Mouse (Mus musculus) G1E (cell line): ENCODE results near the gene Rfesd. TPM values are rescaled to one million over a fixed set of nuclear protein-coding genes. Genes with fewer than 3 reads are reported as not detected.

ENCODE experiments used
- ATAC-seq: 2 replicates; pipeline ENCODE4 v1.8.0; 2016; ENCODE audit warnings: mild to moderate bottlenecking; ENCODE audit not compliant: insufficient number of reproducible peaks, poor library complexity, low FRiP score, severe bottlenecking; ENCODE audit errors: extremely low read depth
- DNase-seq: peaks from one replicate; pipeline ENCODE4 v3.0.0; 2012; ENCODE audit warnings: low spot score
- H3K27me3 ChIP-seq: 2 replicates; pipeline ENCODE4 v1.6.1; 2012; ENCODE audit warnings: mild to moderate bottlenecking, low read length, inconsistent platforms; ENCODE audit not compliant: insufficient read depth
- H3K36me3 ChIP-seq: replicated peaks from 2 replicates; pipeline ENCODE3; 2012; ENCODE audit warnings: mild to moderate bottlenecking, inconsistent platforms
- H3K4me1 ChIP-seq: 2 replicates; pipeline ENCODE4 v1.6.1; 2012; ENCODE audit warnings: low read depth, low read length, inconsistent platforms, mixed read lengths; ENCODE audit not compliant: insufficient read depth
- H3K4me3 ChIP-seq: 2 replicates; pipeline ENCODE4 v1.5.1; 2012; ENCODE audit warnings: low read depth, mild to moderate bottlenecking, inconsistent platforms, low read length, moderate library complexity, mixed read lengths
- H3K9me3 ChIP-seq: replicated peaks from 2 replicates; pipeline ENCODE4 v1.6.1; 2012; ENCODE audit warnings: inconsistent platforms
- CTCF ChIP-seq: IDR thresholded peaks from 2 replicates; pipeline ENCODE4 v1.5.1; 2012; ENCODE audit warnings: low read depth, low read length, inconsistent platforms, mixed read lengths
- GATA1 ChIP-seq: IDR thresholded peaks from 2 replicates; pipeline ENCODE4 v1.6.1; 2012; ENCODE audit warnings: borderline replicate concordance, low read length, inconsistent platforms, mixed read lengths
- GATA2 ChIP-seq: IDR thresholded peaks from 2 replicates; pipeline ENCODE4 v1.6.1; 2012; ENCODE audit warnings: low read depth, low read length, inconsistent platforms, borderline replicate concordance
- POLR2AphosphoS5 ChIP-seq: IDR thresholded peaks from 2 replicates; pipeline ENCODE4 v1.6.1; 2012; ENCODE audit warnings: low read depth, low read length, inconsistent platforms; ENCODE audit not compliant: insufficient replicate concordance
- TAL1 ChIP-seq: conservative IDR thresholded peaks from 2 replicates; pipeline ENCODE4 v1.6.1; 2012; ENCODE audit warnings: low read depth, low read length, inconsistent platforms, mixed read lengths
- polyA plus RNA-seq: library from polyadenylated mRNA; stranded (reverse); fragments of >175 nt; gene quantifications from 2 replicates; pipeline ENCODE4 v1.2.3, GENCODE M21; 2012
- total RNA-seq, 2 experiments: library from RNA; stranded (forward) in 1 of 2; stranded (reverse) in 1 of 2; fragments of 200-1000 nt in 1 of 2; fragments of >200 nt in 1 of 2; fragmentation: Nextera tagmentation in 1 of 2; gene quantifications; 2 replicates each; pipeline ENCODE4 v1.2.3; 2014 to 2017

Gene Rfesd
- total and polyA plus RNA-seq, 3 experiments = 3.3 to 29.5 (median 29.0) TPM

DNA sequence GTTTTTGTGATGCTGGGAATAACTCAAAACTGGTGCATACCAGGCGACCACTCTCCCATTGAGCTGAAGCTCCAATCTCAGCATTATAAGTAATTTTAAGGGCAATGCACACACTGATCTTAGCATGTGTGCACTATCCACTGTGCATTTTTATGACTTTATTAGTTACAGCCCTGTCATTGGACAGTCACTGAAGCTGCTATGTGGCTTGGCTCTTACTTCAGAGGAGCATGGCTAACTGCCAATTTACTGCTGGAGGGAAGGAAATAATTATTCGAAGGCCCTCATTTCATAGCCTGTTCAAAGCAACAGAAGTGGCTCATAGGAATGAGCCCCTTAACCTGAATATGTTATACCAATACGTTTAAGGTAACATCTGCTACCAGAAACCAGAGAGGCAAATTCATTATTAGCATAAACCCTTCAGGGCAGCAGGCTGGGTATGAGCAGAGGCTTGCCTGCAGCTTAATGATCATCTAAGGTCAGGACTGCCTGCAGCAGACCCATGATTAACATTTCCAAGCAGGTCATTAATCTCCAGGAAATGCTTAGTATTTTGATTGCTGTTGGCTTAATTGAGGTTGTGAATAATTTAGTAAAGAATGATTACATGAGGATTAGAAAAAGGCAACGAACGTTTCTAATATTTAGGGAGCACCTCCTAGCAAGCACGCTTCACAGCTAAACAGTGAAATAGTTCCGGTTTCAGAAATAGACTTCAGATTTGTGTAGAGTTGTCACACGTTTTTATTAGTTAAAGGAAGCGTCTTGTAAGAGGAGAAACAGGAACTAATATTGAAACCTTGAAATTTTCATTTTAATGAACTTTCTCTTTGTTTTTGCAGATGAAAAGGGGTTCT lies 26.1 kb downstream of the Rfesd start:
- H3K4me3 ChIP-seq = no peak overlapping the region
- DNase-seq (no peak), ATAC-seq (no peak)
- 0 out of 2 replicates have a peak, but pooled peaks cover 2% of the 10 kb centered on the region for H3K27me3 ChIP-seq
- TF ChIP-seq TAL1 (no peak), CTCF (no peak), POLR2AphosphoS5 (no peak), GATA1 (no peak), GATA2 (no peak)
- H3K36me3 ChIP-seq = no peaks in the 10 kb centered on the region
- no peaks in the 10 kb centered on the region; the same call in 1 of the 2 replicates for H3K9me3 ChIP-seq
- no peaks in the 10 kb centered on the region for H3K4me1 ChIP-seq

DNA sequence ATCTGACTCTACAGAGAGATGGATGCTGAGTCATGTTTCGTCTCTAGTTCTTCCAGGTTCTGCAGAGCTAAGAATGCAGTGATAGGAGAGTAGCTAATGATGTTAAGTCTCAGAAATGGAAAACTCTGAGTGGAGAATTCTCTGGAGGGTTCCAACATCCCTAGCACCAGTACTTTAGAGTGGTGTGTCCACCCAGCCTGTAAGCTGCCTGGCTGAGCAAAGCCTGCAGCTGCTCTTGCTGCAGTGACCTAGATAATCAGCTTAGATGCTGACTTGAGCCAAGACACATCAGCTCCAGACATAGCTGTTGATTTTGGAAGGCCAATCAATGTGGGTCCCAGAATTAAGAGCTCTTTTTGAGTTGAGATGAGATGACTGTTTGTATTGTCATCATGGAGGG lies 30.4 kb downstream of the Rfesd start:
- H3K36me3 ChIP-seq = no peaks in the 10 kb centered on the region
- no peak overlapping the region for H3K4me3 ChIP-seq
- no peak for TF ChIP-seq POLR2AphosphoS5
- no peak for TF ChIP-seq CTCF
- no peak for TF ChIP-seq GATA1
- TF ChIP-seq TAL1 = no peak
- TF ChIP-seq GATA2 = no peak
- H3K9me3 ChIP-seq = no peaks in the 10 kb centered on the region
- H3K4me1 ChIP-seq = no peaks in the 10 kb centered on the region
- ATAC-seq = no peak
- DNase-seq = no peak
- 0 out of 2 replicates have a peak, but pooled peaks cover 2% of the 10 kb centered on the region for H3K27me3 ChIP-seq

DNA sequence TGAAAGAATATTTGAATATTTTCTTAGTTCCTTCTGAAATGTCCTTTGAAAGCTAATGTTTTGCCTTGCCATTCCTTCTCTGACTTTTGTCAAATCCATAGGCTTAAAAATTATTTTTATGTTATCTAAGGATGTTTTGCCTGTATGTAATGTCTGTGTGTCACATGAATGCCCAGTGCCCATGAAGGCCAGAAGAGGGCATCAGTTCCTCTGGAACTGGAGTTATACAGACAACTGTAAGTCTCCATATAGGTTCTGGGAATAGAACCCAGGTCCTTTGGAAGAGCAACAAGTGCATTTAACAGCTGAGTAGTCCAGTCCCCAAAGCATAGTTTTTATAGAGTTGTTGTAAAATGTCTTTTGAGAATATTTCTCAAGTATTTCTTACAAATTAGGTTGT lies 36.6 kb downstream of the Rfesd start:
- H3K4me1 ChIP-seq = no peaks in the 10 kb centered on the region
- no peak for TF ChIP-seq TAL1
- TF ChIP-seq POLR2AphosphoS5 = no peak
- no peak for TF ChIP-seq GATA2
- ATAC-seq = no peak
- DNase-seq = no peak
- H3K36me3 ChIP-seq = no peaks in the 10 kb centered on the region
- H3K9me3 ChIP-seq = no peaks in the 10 kb centered on the region
- peaks cover 5% of the 10 kb centered on the region for H3K27me3 ChIP-seq
- H3K4me3 ChIP-seq = no peak overlapping the region

DNA sequence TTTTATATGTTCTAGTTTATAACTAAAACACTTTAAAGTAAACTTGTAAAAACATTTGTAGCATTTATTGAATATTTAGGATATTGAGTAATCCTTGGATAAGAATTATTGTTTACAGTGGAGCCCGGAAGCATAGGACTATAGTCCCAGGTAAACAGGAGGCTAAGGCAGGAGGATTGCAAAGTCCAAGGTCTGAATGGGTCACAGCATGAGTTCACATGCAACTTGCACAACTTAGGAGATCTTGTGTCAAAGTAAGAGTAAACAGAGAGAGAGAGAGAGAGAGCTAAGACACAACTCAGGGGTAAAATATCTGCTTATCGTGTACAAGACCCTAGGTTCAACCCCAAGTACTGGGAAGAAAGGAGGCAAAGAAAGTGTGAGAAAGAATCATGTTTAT lies 41.9 kb downstream of the Rfesd start:
- TF ChIP-seq CTCF = no peak
- TF ChIP-seq TAL1 = no peak
- no peak for TF ChIP-seq GATA2
- no peak for TF ChIP-seq GATA1
- TF ChIP-seq POLR2AphosphoS5 = no peak
- H3K27me3 ChIP-seq = peaks cover 5% of the 10 kb centered on the region
- H3K4me3 ChIP-seq = no peak overlapping the region
- H3K9me3 ChIP-seq = no peaks in the 10 kb centered on the region
- DNase-seq = no peak
- no peak for ATAC-seq
- H3K4me1 ChIP-seq = no peaks in the 10 kb centered on the region; the same call in 1 of the 2 replicates
- H3K36me3 ChIP-seq = no peaks in the 10 kb centered on the region

DNA sequence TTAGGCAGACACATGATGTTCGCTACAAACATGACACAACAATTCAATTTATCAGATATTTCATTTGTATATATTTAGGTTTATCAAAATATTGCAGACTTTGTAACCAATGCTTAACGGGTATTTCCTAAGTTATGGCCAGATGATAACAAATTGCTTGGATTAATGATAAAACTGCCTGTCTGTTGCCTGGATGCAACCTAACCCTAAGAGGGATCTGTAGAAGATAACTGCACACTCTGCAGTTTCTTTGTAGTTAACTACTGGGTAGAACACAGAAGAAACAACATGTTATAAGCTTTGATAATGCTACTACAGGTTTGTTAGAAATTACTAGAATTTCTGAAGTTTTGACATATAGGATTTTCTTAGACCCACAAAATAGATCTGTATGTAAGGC lies 42.3 kb downstream of the Rfesd start:
- DNase-seq (no peak), ATAC-seq (no peak)
- no peaks in the 10 kb centered on the region for H3K36me3 ChIP-seq
- TF ChIP-seq POLR2AphosphoS5 = no peak
- TF ChIP-seq GATA2 = no peak
- no peak for TF ChIP-seq CTCF
- TF ChIP-seq GATA1 = no peak
- no peak for TF ChIP-seq TAL1
- H3K4me3 ChIP-seq = no peak overlapping the region
- H3K9me3 ChIP-seq = no peaks in the 10 kb centered on the region
- no peaks in the 10 kb centered on the region; the same call in 1 of the 2 replicates for H3K4me1 ChIP-seq
- H3K27me3 ChIP-seq = peaks cover 5% of the 10 kb centered on the region

DNA sequence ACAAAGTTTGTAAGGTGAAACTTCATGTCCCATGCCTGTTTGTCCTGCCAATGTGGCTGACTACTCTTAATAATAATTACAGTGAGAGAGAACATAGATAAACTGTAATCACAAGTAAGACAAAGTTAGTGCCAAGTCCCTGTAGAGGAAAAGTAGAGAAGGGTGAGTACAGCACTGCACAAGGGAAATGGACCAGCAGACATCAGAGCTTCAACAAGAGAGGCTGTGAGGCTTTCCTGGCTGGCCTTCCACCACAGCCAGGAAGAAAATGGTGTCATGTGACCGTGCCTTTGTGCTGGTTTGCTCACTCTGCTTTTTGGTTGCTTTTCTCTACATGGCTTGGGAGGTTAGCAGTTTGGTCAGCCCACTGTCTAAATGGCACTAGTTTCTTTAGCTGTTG lies 42.9 kb downstream of the Rfesd start:
- no peak for ATAC-seq
- Histone ChIP-seq H3K9me3 (no peaks in the 10 kb centered on the region), H3K27me3 (peaks cover 7% of the 10 kb centered on the region), H3K4me1 (no peaks in the 10 kb centered on the region; the same call in 1 of the 2 replicates), H3K36me3 (no peaks in the 10 kb centered on the region), H3K4me3 (no peak overlapping the region)
- no peak for DNase-seq
- no peak for TF ChIP-seq GATA1
- no peak for TF ChIP-seq CTCF
- TF ChIP-seq GATA2 = no peak
- no peak for TF ChIP-seq TAL1
- no peak for TF ChIP-seq POLR2AphosphoS5
